Mouse (Mus musculus) olfactory bulb, adult 2 months (tissue): ENCODE results near the gene Dsp. TPM values are rescaled to one million over a fixed set of nuclear protein-coding genes. Genes with fewer than 3 reads are reported as not detected.
A peak's percentile ranks its signal among the peaks of the same experiment; 100 is the strongest.

ENCODE experiments used
- H3K27ac ChIP-seq: fragments of 200-500 bp; 2 replicates; pipeline ENCODE4 v1.5.1; 2012; ENCODE audit warnings: low read depth, low read length; ENCODE audit not compliant: insufficient read depth
- H3K4me1 ChIP-seq: fragments of 200-500 bp; 2 replicates; pipeline ENCODE4 v1.6.1; 2012; ENCODE audit warnings: low read length; ENCODE audit not compliant: control insufficient read depth, insufficient read depth
- H3K4me3 ChIP-seq: fragments of 200-500 bp; 2 replicates; pipeline ENCODE4 v1.5.1; 2012; ENCODE audit warnings: mild to moderate bottlenecking, low read depth, low read length, moderate library complexity; ENCODE audit not compliant: insufficient read depth
- CTCF ChIP-seq: fragments of 200-500 bp; IDR thresholded peaks from 2 replicates; pipeline ENCODE4 v1.5.1; 2012; ENCODE audit warnings: low read depth, mild to moderate bottlenecking, low read length, moderate library complexity; ENCODE audit not compliant: insufficient read depth
- POLR2A ChIP-seq: fragments of 200-500 bp; IDR thresholded peaks from 2 replicates; pipeline ENCODE4 v1.6.1; 2012; ENCODE audit warnings: mild to moderate bottlenecking, low read depth, low read length, moderate library complexity; ENCODE audit not compliant: insufficient read depth
- WGBS: fragments of 180-500 bp; shearing (Covaris S2); methylation state at CpG from one replicate; pipeline ENCODE4 v1.1.7; 2018; 5-methylcytosine and 5-hydroxymethylcytosine counted together
- polyA plus RNA-seq: library from polyadenylated mRNA; stranded (reverse); fragments of >200 nt; gene quantifications from 2 replicates; pipeline ENCODE4 v1.2.4, GENCODE M21; 2012; ENCODE audit warnings: low replicate concordance; ENCODE audit not compliant: missing spikeins, insufficient read depth, insufficient read length

Dsp gene
- polyA plus RNA-seq, 1 experiment: not detected

DNA sequence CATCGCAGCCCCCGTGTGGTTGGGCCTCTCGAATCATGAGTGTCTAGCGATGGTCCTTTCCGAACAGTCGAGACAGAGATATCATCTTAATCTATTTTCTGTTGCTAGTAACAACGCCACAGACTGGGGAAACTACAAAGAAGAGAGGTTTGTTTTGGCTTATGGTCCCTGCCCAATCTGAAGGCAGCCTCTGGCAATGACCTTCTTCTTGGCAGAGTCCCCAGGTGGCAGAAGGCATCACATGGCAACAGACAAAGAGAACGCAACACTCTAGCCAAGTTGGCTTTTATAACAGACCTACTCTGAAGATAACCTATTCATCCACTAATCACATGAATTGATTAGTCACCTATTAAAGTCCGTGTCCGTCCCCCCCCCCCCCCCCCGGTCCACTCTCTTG is 13.8 kb downstream of the Dsp start:
- no peak for TF ChIP-seq POLR2A
- no peak for TF ChIP-seq CTCF
- WGBS: 71% methylated on average over 11 of the region's 11 CpGs
- Histone ChIP-seq H3K27ac (no peak overlapping the region), H3K4me1 (no peaks in the 10 kb centered on the region), H3K4me3 (no peak overlapping the region)

GRCm38 (mm10) chr13:38167056-38167455 is 16.0 kb downstream of the Dsp start:
- no peak overlapping the region for H3K4me3 ChIP-seq
- no peaks in the 10 kb centered on the region for H3K4me1 ChIP-seq
- WGBS: 93% methylated on average over 3 of the region's 3 CpGs
- TF ChIP-seq CTCF (no peak), POLR2A (no peak)
- H3K27ac ChIP-seq: no peak overlapping the region

DNA sequence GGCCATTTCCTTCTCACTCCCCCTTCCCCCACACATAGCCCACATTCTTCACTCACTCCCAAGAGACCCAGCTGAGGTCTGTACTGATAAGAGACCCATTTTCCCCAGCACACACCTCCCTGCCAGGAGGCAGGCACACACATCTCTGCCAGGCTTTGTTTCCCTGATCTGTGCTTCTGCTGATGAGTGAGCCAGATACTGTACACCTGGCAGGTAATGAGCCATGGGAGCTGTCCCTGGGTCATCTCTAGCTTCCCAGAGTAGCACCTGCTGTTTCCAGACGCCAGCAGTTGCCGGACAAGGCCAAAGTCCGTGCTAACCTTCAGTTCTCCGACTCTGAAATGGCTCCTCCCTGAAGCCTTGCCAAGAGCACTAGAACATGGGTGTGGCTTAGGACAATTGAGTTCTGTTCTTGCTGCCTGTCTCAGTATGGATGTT is 19.6 kb downstream of the Dsp start:
- TF ChIP-seq CTCF (no peak), POLR2A (no peak)
- Histone ChIP-seq H3K27ac (no peak overlapping the region), H3K4me1 (no peaks in the 10 kb centered on the region), H3K4me3 (no peak overlapping the region)
- WGBS: 71% methylated on average over 4 of the region's 4 CpGs

DNA sequence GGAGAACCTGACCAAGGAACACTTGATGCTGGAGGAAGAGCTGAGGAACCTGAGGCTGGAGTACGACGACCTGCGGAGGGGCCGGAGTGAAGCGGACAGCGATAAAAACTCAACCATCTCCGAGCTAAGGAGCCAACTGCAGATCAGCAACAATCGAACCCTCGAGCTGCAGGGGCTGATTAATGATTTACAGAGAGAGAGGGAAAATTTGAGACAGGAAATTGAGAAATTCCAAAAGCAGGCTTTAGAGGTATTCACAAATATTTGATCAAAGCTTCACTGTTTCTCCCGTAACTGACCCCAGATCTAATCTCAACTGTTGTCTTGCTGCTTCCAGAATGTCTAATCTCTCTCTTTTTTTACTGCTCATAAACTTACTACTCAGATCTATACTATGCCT is 42.3 kb downstream of the Dsp start:
- H3K4me3 ChIP-seq: no peak overlapping the region
- H3K27ac ChIP-seq: no peak overlapping the region
- H3K4me1 ChIP-seq: no peaks in the 10 kb centered on the region
- TF ChIP-seq CTCF (no peak), POLR2A (no peak)
- WGBS: 91% methylated on average over 10 of the region's 10 CpGs

- 82% methylated on average over 6 of the region's 6 CpGs for WGBS
- no peak overlapping the region for H3K27ac ChIP-seq
- H3K4me3 ChIP-seq: no peak overlapping the region
- TF ChIP-seq CTCF: no peak
- no peak for TF ChIP-seq POLR2A
- no peaks in the 10 kb centered on the region for H3K4me1 ChIP-seq
Observed at GRCm38 (mm10) chr13:38201413-38201812, 50.3 kb downstream of the Dsp start.

GRCm38 (mm10) chr13:38204171-38204570 is 53.1 kb downstream of the Dsp start:
- TF ChIP-seq CTCF (no peak), POLR2A (no peak)
- 66% methylated on average over 4 of the region's 4 CpGs for WGBS
- H3K4me3 ChIP-seq: no peak overlapping the region

DNA sequence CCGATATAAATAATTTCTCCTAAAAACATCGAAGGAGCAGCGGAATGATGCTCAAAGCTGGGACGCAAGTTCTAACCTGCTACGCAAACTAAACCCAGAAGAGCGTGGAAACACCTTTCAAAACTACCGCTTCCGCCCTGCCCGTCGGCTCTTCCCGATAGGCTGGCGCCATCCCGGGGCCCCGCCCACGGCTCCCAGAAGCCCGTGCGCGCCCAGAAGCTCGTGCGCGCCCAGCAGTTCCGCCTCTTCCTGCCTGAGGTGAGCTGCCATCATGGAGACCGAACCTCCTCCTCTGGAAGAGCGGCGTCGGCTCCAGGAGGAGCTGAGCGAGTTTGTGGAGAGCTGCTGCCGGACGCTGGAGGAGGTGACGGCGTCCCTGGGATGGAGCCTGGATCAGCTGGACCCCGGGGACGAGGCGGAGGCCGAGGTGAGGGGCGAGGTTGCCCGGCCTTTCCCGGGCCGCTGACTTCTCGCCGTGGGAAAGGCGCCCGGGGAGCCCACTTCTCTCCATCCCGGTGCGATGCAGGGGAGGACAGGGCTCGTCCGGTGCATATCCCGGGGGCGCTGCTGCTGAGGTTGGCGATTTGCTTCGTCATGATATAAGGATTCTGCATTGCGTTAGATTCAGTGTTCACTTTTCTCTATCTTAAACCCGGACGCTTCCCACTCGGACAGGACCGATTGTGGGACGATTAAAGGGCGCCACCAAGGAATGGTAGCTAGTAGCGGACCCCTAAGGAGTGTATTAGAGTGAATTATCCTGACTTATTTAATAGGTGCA is 53.8 kb downstream of the Dsp start, which contains the start of gene Snrnp48:
Snrnp48 (plus strand) TSS at position 237 of the 781 bp plus-strand sequence.
- TF ChIP-seq CTCF (no peak), POLR2A (peak; percentile 91)
- WGBS: under 1% methylated on average over 59 of the region's 59 CpGs
- H3K4me1 ChIP-seq: no peaks in the 10 kb centered on the region

More at GRCm38 (mm10) chr13:38204171-38204570, 53.1 kb downstream of the Dsp start:
- Histone ChIP-seq H3K4me1 (no peaks in the 10 kb centered on the region), H3K27ac (no peak overlapping the region)

GRCm38 (mm10) chr13:38211122-38211521 is 60.0 kb downstream of the Dsp start:
- Histone ChIP-seq H3K4me1 (no peaks in the 10 kb centered on the region), H3K4me3 (no peak overlapping the region), H3K27ac (no peak overlapping the region)
- 96% methylated on average over 5 of the region's 5 CpGs for WGBS
- TF ChIP-seq CTCF (no peak), POLR2A (no peak)

More for the DNA sequence above, 53.8 kb downstream of the Dsp start, which contains the start of gene Snrnp48:
- Histone ChIP-seq H3K4me3 (peak within 1 kb of the TSS; percentile 81), H3K27ac (peak within 1 kb of the TSS; percentile 34; the same call in 1 of the 2 replicates)

GRCm38 (mm10) chr13:38218686-38219085 is 67.6 kb downstream of the Dsp start:
- no peak overlapping the region for H3K4me3 ChIP-seq
- WGBS: 84% methylated on average over 3 of the region's 3 CpGs
- no peak for TF ChIP-seq CTCF
- TF ChIP-seq POLR2A: no peak
- H3K4me1 ChIP-seq: no peaks in the 10 kb centered on the region
- H3K27ac ChIP-seq: no peak overlapping the region
